Mouse (Mus musculus) frontal cortex, postnatal 10 days (tissue): ENCODE measurements at regions not wholly inside any gene's neighbourhood (a gene's known extent, or its start where the extent isn't known, plus 50 kb on each side); places are given as distances from the start of the nearest gene placed in this dataset.
A peak's percentile ranks its signal among the peaks of the same experiment; 100 is the strongest.

Experiments used
- DNase-seq, 2 experiments: peaks; one replicate each; pipeline ENCODE4 v3.0.0; 2022; ENCODE audit warnings: low spot score in 2 of 2, mixed read lengths in 1 of 2

- DNase-seq = no peak
Observed at GRCm38 (mm10) chr13:44394016-44394415, 335.3 kb upstream of the Jarid2 start.

- DNase-seq = no peak
Observed at GRCm38 (mm10) chr13:44398613-44399369, 330.5 kb upstream of the Jarid2 start.

- no peak for DNase-seq
Observed at GRCm38 (mm10) chr13:44399370-44399685, 329.9 kb upstream of the Jarid2 start.

- no peak for DNase-seq
Observed at GRCm38 (mm10) chr13:44399831-44400321, 329.4 kb upstream of the Jarid2 start.

- no peak for DNase-seq
Observed at GRCm38 (mm10) chr13:44404010-44404575, 325.2 kb upstream of the Jarid2 start.

- DNase-seq = no peak
Observed at GRCm38 (mm10) chr13:44407307-44407706, 322.0 kb upstream of the Jarid2 start.

- DNase-seq = no peak
Observed at GRCm38 (mm10) chr13:44408619-44408959, 320.7 kb upstream of the Jarid2 start.

GRCm38 (mm10) chr13:44408960-44409719 lies 320.1 kb upstream of the Jarid2 start:
- DNase-seq = no peak

GRCm38 (mm10) chr13:44409720-44410047 lies 319.6 kb upstream of the Jarid2 start:
- no peak for DNase-seq

- DNase-seq = no peak
Observed at GRCm38 (mm10) chr13:44411781-44412496, 317.3 kb upstream of the Jarid2 start.

GRCm38 (mm10) chr13:44413305-44413704 lies 316.0 kb upstream of the Jarid2 start:
- no peak for DNase-seq

GRCm38 (mm10) chr13:44415971-44416370 lies 313.3 kb upstream of the Jarid2 start:
- DNase-seq = no peak

GRCm38 (mm10) chr13:44416986-44417385 lies 312.3 kb upstream of the Jarid2 start:
- no peak for DNase-seq

- DNase-seq = no peak
Observed at GRCm38 (mm10) chr13:44419056-44419455, 310.2 kb upstream of the Jarid2 start.

- DNase-seq = no peak
Observed at GRCm38 (mm10) chr13:44419472-44420226, 309.6 kb upstream of the Jarid2 start.

GRCm38 (mm10) chr13:44420227-44420592 lies 309.1 kb upstream of the Jarid2 start:
- DNase-seq = no peak

GRCm38 (mm10) chr13:44420941-44421340 lies 308.3 kb upstream of the Jarid2 start:
- DNase-seq = no peak

- DNase-seq = peak; percentile 21 to 60
Observed at GRCm38 (mm10) chr13:44421426-44421825, 307.8 kb upstream of the Jarid2 start.

- DNase-seq = no peak
Observed at GRCm38 (mm10) chr13:44421922-44422321, 307.4 kb upstream of the Jarid2 start.

- no peak for DNase-seq
Observed at GRCm38 (mm10) chr13:44430492-44430891, 298.8 kb upstream of the Jarid2 start.

GRCm38 (mm10) chr13:44437709-44438108 lies 291.6 kb upstream of the Jarid2 start:
- DNase-seq = no peak

- no peak for DNase-seq
Observed at GRCm38 (mm10) chr13:44441061-44441460, 288.2 kb upstream of the Jarid2 start.
